Mouse (Mus musculus) ovary, postnatal 36 days (tissue): ENCODE measurements at regions not wholly inside any gene's neighbourhood (a gene's known extent, or its start where the extent isn't known, plus 50 kb on each side); places are given as distances from the start of the nearest gene placed in this dataset.

Experiments
- DNase-seq: peaks from one replicate; pipeline ENCODE4 v3.0.0; 2022; ENCODE audit warnings: low spot score, mixed read lengths

DNA sequence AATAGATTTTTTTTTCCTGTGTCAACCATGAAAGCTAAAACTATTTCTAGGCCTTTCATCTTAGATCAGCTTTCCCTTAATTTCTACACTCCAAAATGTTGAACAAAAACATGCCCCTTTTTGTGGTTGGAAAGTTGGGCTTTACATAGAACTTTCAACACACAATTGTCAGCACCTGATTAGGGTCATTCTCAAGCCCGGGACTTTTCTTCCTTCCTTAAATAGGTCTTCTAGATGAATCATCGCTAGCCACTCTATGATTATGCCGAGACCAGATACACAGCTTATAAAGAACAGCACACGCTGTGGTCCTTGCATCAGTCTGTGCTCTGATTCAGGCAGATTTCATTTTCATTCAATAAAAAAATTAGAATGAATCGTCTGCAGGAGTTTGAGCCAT, 133.3 kb upstream of the Atp2b1 start:
- DNase-seq: no peak

DNA sequence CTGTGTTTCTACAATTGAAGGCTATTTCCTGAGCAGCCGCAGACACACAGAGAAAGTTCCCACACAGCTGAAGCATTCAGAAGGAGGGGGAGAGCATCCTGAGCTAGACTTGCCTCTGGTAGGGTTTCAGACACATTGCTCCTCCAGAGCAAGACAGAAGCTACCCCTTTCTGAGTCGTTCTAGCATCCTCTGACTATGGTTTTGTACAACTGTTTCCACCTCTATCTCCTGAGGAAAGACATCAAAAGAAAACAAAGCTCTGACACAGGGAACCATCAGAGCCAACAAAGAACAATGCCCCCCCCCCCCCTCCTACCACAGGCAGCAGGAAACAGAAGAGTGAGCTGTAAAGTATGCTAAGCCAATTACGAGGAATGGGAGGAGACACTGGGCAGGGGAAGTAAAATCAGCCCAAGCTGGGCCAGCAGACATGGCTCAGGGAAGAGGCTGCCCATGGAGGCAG, 132.3 kb upstream of the Atp2b1 start:
- no peak for DNase-seq

DNA sequence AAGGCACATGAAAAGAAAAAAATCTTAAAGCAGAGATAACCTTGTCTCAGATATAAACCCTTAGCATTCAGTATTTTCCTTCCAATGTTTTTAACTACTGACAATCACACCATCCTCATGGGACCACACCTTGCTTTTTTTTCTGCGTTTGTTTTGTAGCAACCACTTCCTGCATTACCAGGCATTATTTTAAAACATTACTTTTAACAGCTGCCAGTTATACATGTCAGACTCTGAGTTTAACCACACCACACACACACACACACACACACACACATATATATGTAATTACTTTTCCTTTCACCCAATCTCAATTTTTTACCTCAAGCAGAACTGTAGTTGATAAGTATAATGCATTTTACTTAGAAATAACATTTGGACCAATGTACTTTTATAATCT, 128.8 kb upstream of the Atp2b1 start:
- no peak for DNase-seq

DNA sequence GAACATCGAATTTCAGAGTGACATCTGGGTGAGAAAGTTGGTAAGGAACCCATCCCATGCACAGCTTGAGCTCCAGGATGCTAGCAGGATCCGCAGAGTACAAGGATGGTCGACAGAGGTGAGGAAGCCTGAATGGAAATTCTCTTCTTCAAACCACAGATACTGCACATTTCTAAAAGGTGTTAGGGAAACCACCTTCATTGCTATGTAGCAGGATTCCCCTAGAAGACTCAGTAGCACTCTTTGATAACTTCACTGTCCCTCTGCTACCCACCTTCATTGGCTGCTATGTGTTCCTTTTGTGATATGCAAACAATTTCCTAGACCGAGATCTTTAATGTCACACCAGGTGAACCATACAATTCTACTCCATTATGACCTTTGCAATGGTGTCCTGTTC, 128.1 kb upstream of the Atp2b1 start:
- DNase-seq: no peak

DNA sequence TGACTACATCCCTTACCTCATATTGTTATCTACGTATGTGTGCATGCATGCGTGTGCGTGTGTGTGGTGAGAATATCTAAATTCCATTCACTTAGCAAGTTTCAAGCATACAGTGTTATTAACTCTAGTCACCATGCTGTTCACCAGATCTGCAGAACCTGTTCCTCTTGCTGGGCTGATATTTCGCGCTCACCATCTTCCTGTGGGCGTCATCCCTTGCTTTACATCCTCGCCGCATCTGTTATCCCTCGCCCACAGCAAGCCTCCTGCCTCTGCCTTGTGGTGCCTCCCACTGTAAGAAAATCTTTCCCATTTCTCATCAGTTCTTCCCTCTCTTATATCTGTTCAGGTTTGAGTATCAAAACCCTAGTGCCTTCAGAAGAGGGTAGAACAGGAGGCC, 124.4 kb upstream of the Atp2b1 start:
- DNase-seq: no peak

DNA sequence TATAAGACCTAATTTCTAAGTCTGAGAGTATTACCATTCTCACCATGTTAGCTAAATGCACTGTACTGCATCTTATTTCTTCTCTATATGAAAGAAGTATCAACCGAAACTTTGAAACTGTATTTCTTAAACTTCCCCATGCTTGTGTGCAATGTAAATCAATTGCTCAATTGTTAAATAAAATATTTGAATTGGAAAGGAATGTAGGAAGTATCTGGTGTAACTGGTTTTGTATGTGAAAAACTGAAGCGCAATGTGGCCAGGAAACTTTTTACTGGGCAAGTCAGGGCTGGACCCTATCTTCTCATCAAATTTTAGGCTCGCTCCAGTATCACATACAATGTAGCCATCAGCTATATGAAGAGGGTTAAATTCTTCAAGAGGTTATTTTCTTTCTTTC, 123.8 kb upstream of the Atp2b1 start:
- no peak for DNase-seq

DNA sequence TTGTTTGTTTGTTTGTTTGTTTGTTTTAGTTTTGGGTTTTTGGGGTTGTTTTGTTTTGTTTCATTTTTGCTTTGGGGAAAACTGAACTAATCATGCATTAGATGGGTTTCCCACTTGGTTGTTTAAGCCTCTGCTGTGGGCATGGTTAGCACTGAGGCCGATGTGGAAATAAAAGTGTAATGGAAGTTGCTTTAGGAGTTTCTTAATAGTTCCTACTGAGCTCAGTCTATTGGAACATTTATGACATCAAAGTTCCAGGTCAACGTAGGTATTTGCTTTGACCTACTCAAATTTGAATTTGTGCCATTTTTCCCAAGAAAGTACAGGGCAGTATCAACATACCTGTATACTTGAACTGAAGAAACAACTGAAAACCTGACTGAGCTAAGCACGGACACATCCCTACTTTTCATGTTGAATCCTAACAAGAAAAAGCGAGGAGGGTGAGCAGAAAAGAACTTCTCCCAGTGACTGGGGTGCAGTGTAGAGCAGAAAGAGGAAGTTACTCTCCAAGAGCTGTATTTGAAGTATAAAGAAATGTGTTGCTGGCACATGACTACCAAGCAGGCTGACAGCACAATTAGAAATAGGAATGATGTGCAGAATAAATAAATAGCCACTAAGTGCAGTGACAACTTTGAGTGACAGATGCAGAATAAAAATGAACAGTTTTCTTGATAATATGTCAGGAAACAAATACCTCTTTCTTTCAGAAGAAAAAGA, 122.0 kb upstream of the Atp2b1 start:
- no peak for DNase-seq

DNA sequence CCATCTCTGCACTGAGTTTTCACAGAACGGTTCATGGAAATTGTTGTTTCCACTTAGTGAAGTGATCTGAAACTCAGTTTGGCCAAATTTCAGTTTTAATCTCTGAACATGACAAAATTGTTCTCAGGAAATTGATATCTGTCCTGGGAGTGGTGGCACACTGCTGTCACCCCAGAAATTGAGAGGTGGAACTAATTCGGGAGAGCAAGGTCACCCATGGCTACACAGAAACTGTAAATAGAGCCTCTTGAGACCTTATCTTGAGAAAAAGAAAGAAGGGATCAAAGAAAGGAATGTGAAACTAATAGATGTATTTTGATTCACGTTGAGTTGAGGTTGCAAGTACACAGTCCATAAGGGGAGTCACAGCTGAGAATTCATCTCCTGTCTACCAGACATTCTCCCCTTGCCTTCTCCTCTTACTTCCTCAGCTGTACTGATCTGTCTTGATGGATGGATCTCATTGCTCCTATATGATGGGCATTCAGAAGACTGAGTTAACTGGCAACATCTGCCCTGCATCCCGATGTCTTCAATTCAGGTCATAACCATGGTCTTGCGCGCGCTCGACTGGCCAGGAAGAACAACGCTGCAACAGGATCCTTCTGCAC, 120.2 kb upstream of the Atp2b1 start:
- no peak for DNase-seq

DNA sequence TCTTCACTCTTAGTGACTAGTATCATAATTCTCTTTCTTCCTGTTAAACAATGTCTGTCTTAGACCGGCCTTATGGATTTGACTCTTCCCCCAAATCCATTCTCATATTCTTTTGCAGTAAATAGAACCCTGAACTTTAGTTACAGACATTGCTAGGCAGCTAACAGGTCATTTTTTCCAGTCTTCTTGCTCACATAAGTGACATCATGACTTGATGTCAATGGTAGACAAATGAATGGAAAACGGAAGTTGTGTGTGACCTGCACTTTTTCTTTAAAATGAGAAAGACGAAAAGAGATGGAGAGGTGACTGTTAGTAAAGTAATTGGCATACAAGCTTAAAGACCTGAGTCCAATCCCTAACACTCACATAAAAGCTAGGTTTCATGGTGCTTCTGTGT, 118.2 kb upstream of the Atp2b1 start:
- DNase-seq: no peak

DNA sequence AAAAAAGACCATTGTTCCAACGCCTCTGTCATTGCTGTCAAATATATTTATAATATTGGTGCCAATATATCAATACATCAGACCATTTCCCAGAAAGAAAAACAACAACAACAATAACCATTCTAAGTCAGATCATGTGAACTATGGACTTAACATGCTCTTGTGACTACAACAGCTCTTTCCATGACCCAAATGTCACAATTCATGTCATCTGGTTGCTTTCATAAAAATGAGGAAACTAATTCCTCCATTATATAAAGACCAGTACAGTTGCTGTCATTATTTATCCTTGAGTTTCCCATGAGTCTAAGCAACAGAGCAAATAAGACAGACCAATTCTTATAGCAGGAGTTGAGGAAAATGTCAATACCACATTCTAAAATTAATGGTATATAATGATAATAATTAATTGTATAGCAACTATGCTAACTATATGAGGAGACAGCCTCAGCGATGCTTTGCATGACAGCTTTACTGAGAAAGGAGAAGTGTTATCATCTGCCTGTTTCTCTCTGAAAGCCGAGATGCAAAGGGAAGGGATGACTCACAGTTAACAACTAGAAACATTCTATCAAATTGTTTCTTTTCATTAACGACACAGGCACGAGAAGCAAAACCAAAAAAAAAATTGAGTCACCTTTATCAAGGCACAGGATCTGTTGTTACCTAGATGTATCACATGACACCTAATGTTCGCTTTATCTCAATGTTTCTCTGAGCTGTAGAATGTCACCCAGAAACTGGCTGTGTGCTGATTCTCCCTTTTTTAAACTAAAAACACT, 115.4 kb upstream of the Atp2b1 start:
- no peak for DNase-seq

DNA sequence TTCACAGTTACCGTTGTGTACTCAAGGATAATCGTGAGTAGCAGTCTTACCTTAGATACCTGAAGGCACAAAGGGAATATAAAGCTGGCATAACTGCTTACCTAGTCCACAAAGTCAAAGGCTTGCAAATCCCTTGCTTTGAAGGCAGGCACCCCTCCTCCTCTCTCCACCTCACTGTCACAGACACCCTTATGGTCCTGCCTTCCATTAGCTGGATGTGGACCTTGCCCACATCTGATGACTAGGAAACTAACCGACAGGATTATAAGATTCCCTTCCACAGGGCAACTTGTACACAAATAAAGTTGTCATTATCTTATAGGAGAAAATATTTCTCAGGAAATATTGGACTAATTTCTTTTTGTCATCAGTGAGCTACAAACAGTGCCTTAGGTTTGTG, 114.4 kb upstream of the Atp2b1 start:
- no peak for DNase-seq

DNA sequence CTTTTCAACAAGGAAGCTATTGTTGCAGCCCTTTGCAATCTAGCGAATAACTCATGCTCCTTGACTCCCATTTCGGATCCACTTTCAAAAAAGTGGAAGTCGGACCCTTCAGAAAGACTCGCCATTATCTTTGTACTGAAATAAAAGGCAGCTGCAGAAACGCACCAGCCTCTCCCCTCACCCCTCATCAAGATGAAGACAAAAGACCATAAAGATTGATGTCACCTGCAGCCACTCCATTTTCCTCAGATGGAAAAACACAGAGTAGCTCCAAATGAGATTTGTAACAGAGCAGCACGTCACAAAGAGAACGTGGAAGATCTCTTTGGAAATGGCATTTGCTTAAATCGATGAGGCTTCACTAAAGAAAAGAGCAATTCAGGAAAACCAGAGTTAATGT, 113.3 kb upstream of the Atp2b1 start:
- no peak for DNase-seq

DNA sequence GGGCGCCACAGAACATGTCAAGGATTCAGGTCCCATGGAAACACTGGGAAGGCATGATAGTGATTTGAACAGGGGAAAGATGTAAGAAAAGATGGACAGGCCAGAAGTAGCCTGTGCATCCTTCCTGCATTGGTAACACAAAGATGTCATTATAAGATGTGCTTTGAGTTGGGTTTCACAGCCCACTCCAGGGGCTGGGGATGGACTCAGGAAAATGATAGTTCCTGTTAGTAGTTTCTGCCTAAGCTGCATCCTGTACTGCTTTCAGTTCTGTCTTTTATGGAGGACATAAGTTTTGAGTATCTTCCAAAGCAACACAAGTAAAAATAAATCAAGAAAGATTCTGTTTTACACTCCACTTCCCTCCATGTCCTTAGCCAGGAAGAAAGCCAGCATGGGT, 109.2 kb upstream of the Atp2b1 start:
- no peak for DNase-seq

DNA sequence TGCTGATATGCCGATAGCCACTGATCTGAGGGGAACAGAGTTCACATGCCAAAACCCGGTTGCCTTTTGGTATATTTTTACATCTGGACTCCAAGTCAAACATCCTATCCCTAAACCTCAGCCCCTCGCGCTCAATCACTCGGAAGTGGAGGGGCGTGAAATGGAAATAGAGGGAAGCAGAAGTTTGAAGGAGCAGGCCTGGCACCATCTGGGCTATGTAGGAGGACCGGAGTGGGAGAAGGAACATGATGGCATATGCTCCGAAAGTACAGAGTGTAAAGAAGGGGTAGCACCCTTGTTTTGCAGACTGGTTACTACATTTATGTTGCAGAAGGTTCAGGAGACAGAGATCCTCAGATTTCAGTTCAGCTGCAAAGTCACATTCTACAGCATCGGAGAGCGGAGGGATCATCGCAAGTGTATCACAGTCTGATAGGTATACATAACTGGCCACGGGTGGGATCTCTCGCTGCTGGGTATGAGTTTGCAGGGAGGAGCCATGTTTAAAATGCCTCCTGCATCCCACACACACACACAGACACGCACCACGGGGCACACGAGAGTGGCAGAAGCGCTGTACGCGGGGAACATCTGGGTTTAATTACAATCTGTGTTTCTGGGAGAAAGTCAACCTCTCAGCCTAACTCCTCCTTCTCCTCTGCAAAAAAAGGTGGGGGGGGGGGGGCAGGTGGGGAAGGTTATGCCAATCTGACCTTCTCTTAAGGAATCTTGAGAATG, 107.2 kb upstream of the Atp2b1 start:
- DNase-seq: no peak

DNA sequence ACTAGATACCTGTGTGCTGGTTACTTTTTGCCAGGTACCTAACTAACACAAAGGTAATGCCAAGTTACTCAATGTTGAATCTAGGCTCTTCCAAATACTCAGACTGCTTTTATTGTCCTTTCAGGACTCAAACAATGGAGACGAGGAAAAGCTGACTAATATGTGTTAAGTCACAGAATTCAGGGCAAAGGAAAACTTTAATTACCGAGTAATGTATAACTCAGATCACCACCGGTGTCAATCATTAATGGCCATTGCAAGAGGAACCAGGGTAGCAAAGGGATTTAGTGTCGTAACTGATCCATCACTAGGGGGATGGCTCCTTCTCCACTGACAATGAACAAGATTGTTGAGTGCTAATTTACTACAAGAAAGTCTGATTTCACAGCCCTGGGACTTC, 105.6 kb upstream of the Atp2b1 start:
- DNase-seq: no peak

DNA sequence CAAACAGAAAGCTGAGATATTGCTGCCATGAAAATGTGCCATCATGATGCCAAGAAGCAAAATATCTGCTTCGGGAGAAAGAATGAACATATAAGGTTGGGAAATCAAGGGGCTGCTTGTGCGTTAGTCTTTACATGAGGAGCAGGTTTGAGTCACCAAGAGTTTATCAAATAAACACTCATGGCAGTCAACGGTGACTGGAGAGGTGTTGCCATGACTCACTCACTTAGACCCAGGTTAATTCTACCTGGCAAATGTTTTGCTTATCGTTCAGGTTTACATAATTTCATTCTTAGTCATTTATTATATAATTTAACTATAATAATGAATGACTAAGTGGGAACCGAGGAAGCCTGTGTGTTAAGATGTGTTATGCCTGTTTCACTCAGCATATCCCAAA, 85.2 kb upstream of the Atp2b1 start:
- DNase-seq: no peak

DNA sequence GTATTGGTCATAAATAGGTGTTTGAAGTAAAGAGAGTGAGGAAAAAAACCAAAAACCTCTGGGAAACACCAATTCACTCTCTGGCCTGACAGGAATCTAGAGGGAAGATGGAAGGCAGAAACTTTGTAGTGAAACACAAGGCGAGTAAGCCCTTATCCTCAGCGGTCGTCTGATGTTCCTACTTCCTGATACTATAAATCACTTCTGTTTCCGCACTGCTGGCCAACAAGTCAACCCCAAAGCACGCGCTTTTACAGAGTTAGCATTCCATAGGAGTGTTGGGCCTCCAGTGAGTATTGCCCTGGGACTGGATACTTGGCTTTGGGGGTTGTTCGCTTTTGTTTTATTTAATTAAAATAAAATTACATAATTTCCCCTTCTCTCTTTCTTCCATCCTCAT, 82.7 kb upstream of the Atp2b1 start:
- no peak for DNase-seq

DNA sequence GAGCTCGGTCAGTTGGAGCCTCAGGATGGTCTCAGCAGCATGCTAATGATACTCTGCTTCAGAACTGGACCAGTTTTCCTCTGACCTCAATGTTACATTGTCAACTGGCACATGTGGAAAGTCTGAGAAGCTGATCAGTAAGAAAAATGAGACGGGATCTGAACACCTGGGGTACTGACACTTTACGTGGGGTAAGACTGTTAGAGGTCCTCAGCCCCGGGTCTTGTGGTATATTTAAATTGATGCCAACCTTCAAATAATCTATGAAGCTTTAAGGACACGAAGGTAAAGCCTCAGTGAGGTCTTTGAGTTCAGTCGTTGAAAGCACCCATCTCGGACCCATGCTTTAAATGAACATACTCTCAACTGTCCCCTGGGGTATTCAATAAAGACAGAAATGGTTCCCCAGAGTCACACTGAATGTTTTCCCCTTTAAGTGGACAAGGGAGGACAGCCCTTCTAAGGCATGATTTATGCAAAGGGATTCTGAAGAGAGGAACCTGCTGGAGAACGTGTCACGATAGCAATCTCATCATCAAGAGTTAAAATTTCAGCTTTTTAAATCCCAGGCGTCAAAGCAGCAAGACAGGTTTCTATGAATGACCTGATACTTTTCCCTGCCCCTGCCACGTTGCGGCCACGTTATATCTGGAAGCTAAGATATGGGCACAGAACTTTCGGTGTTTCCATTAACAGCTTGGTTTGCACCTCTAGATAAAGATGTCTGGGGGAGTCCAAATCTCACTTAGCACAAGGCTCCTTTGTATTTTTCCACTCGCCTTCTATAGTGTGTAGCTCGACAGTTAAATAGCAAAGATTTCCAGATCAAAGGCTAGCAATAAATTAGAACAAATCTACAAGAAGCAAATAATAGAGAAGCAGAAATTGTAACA, 76.7 kb upstream of the Atp2b1 start:
- no peak for DNase-seq

DNA sequence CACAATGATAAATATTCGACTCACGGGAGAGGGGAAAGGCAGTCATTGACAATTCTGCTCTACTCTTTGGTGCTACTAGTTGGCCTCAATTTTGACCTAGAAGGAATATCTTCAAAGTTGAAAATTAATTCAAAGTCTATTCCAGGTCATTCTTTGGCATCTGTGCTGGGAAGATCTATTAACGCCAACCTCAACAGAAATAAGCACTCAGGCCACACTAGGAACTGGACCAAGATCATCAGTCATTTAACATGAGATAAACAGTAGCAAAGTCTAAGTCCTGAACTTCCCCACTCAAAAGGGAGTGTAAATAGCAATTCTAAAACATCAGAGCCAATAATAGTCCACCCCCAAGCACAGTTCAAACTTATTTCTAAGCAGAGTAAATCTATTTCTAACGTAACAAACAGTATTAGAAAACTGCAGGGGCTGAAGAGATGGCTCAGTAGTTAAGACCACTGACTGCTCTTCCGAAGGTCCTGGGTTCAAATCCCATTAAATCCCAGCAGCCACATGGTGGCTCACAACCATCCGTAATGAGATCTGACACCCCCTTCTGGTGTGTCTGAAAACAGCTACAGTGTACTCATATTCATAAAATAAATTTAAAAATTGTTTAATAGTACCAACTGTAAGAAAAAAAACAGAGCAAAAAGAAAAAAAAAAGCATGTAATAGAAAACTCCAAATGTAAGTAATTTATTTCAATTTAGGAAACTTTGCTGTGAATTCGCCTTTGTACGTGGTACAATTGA, 75.1 kb upstream of the Atp2b1 start:
- DNase-seq: no peak

DNA sequence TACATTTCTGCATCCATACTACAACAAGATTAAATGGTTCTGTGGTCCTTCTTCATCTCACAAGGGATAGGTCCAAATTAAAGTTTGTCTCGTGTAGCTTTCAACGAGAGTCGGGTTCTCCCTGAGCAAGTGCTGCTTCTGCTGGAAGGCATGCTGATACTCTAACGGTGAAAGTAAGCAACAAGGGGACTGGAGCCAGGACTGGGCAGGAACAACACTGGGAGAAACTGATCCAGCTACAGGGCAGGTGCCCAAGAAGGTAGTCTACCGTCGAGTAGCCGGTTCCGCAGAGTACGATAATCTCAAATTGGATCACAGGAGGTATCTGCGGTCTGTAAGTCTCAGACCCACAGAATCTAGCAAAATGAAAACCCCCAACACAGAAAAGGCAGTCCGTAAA, 74.2 kb upstream of the Atp2b1 start:
- DNase-seq: no peak

DNA sequence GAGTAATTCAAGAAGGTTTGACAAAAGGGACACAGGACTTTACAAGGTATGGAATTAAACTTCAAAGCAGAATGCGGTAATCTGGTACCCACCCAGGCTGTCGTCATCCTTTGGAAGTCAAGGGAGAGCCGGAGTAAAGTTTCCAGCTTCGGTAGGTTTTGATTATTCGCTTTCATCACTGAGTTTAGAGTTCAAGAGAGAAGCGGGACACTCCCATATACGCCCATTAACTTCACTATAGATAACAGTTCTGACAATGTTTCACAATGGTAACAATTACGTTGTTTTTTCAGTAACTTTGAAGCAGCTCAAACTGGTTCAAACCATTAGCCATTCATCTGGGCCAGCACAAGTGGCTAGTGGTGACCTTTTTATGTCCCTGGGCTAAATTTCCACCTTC, 73.8 kb upstream of the Atp2b1 start:
- no peak for DNase-seq
